Mouse (Mus musculus) stomach, embryonic 16.5 days (tissue): ENCODE data around the gene Arf4. TPM values are rescaled to one million over a fixed set of nuclear protein-coding genes. Genes with fewer than 3 reads are reported as not detected.

Experiments
- microRNA-seq: library from miRNA; unstranded; fragments of <30 nt; microRNA quantifications from one replicate; pipeline ENCODE4, GENCODE M21; 2016
- polyA plus RNA-seq: library from polyadenylated mRNA; unstranded; fragments of >200 nt; fragmentation: Nextera tagmentation; extraction: Ambion mirVana; gene quantifications from 2 replicates; pipeline ENCODE4 v1.2.1, GENCODE M21; 2015

Gene Arf4
- polyA plus RNA-seq, 1 experiment from 2014 or later, result 647 TPM

Small RNA genes lying within 50 kb of the gene (microRNA-seq; reads per million reads assigned to microRNA genes)
- 0.83 reads per million for gene Mir7672

Other genes with a start within 250 kb of the Arf4 start
- 59.1 and 60.6 TPM in 2 replicates for gene Slmap, start 103.1 kb upstream of the Arf4 start, polyA plus RNA-seq
- gene Dennd6a, start 64.2 kb upstream of the Arf4 start, polyA plus RNA-seq, result 23.2 and 23.7 TPM in 2 replicates
- gene Pde12, start 31.8 kb downstream of the Arf4 start, polyA plus RNA-seq, result 9.0 and 9.3 TPM in 2 replicates
- gene Dnah12, start 55.2 kb downstream of the Arf4 start, polyA plus RNA-seq, result 0.05 and 0.06 TPM in 2 replicates